Comparison of ENCODE assay signal across 12 mouse cellular contexts in genomic region chr9:21097793-21098192, GRCm38 (mm10). TPM values are rescaled to one million over a fixed set of nuclear protein-coding genes. Genes with fewer than 3 reads are reported as not detected.
DNase-seq lines count a peak whose midpoint lies in the region; ATAC-seq and TF ChIP-seq lines count a peak whose summit lies in the region.
"Had no signal": no experiment of that assay in that cellular context is flagged by ENCODE, and none has a peak within 500 bp of the region (broad histone marks: within the 10 kb centered on the region; RNA-seq: fewer than 3 reads in every experiment).

No protein-coding gene starts in this region.

- H3K9ac ChIP-seq in liver, embryonic 14.5 days (replicated peaks), result peak overlapping the region; percentile 9; the same call in 1 of the 2 replicates
- H3K9ac ChIP-seq: hindbrain, embryonic 14.5 days had no signal

- ATAC-seq in Patski, result peak; percentile 31
- ATAC-seq in liver, embryonic 14.5 days (ENCODE audit: insufficient read depth), result peak; percentile 29; the same call in 1 of the 2 replicates
- ATAC-seq: activated CD4-positive, CD25-positive, alpha-beta regulatory T cell, adult 4 months had no signal

- peaks cover 4 to 13% of the 10 kb centered on the region in 2 experiments for H3K4me1 ChIP-seq in liver, embryonic 14.5 days (replicated peaks; ENCODE audit: control insufficient read depth in 2 of 2, insufficient read depth in 2 of 2, low read length in 1 of 2)

- POLR2A ChIA-PET in Patski (lab: Charles Lee), result interaction anchor here (0.5 kb wide), 1 partner anchor 66 kb away, joined by 7 read pairs; no protein-coding TSS in a partner anchor

- DNase-seq in layer of hippocampus, adult 11-12 months (ENCODE audit: low spot score), result peak; percentile 66
- no peak for DNase-seq in layer of hippocampus, postnatal 10 days (ENCODE audit: low spot score in 2 of 2)
- DNase-seq in Patski (ENCODE audit: low read depth, low spot score), result no peak
- DNase-seq in layer of hippocampus, adult 9-10 months (ENCODE audit: low spot score), result peak; percentile 48
- DNase-seq in liver, embryonic 14.5 days (ENCODE audit: low read depth in 3 of 3, low spot score in 3 of 3), result no peak
- DNase-seq in cerebellum, postnatal 36 days, result no peak
- no peak for DNase-seq in spleen, postnatal 14 days (ENCODE audit: low spot score in 2 of 2)
- DNase-seq in testis, postnatal 14 days (ENCODE audit: low spot score), result no peak
- DNase-seq: cerebellum, adult 8-10 months had no signal

- 45% methylated on average over 8 of the region's 8 CpGs for WGBS in liver, embryonic 14.5 days (ENCODE audit: insufficient replicate concordance)

- no peak overlapping the region for H3K27ac ChIP-seq in liver, embryonic 14.5 days
- H3K27ac ChIP-seq: hindbrain, embryonic 14.5 days had no signal

- TF ChIP-seq CTCF in Patski (IDR thresholded peaks at IDR 0.05), result no peak
- TF ChIP-seq CTCF in liver, embryonic 14.5 days (IDR thresholded peaks at IDR 0.05; ENCODE audit: low read depth), result no peak

- TF ChIP-seq EP300 in liver, embryonic 14.5 days (IDR thresholded peaks at IDR 0.05; ENCODE audit: low read depth), result no peak

- H3K27me3 ChIP-seq in Patski, result no peaks in the 10 kb centered on the region
- no peaks in the 10 kb centered on the region for H3K27me3 ChIP-seq in liver, embryonic 14.5 days (ENCODE audit: control insufficient read depth, insufficient read depth, low read length)

- H3K9me3 ChIP-seq in liver, embryonic 14.5 days (ENCODE audit: control insufficient read depth, low read length), result no peaks in the 10 kb centered on the region

- CTCF ChIA-PET in Patski (lab: Charles Lee), result interaction anchor here (0.9 kb wide), 1 partner anchor 44 kb away, joined by 3 read pairs; no protein-coding TSS in a partner anchor

- H3K36me3 ChIP-seq in liver, embryonic 14.5 days (replicated peaks; ENCODE audit: control insufficient read depth, insufficient read depth, low read depth), result no peaks in the 10 kb centered on the region

- no peak overlapping the region for H3K4me3 ChIP-seq in liver, embryonic 14.5 days (ENCODE audit: insufficient read depth in 1 of 2, low read depth in 2 of 2, low read length in 2 of 2)

- in situ Hi-C loops in Patski (cut with MboI; ENCODE audit: low pct_unique_long_range_greater_than_20kb), result no loop called here

- H3K4me2 ChIP-seq in liver, embryonic 14.5 days (ENCODE audit: low read depth), result no peak overlapping the region
- H3K4me2 ChIP-seq: hindbrain, embryonic 14.5 days had no signal

RNA-seq across cellular contexts. Expression of gene Raver1, which starts 6.0 kb away (rescaled TPM):
- 10 to 100 TPM; 36.1 to 37.6 TPM for total RNA-seq in layer of hippocampus, postnatal 10 days (2021)
- 65.4 TPM for polyA plus RNA-seq in Patski (2021)
- 21.4 and 23.4 TPM in 2 replicates for polyA plus RNA-seq in liver, embryonic 14.5 days (2012; rRNA removed)
- 23.4 and 28.4 TPM in 2 replicates for polyA plus RNA-seq in liver, embryonic 14.5 days (2014; fragmentation: Nextera tagmentation; extraction: Ambion mirVana)

RNA-seq across cellular contexts. Expression of gene Gm38431, which starts 6.0 kb away (rescaled TPM):
- 1 to 10 TPM; 2.4 to 3.4 TPM for total RNA-seq in layer of hippocampus, postnatal 10 days (2021)
- 1.2 TPM for polyA plus RNA-seq in Patski (2021)
- polyA plus RNA-seq in liver, embryonic 14.5 days (2012; rRNA removed), result 2.4 and 5.6 TPM in 2 replicates
- polyA plus RNA-seq in liver, embryonic 14.5 days (2014; fragmentation: Nextera tagmentation; extraction: Ambion mirVana), result 0.91 and 1.5 TPM in 2 replicates

RNA-seq across cellular contexts. Expression of gene Fdx1l, which starts 24.4 kb away (rescaled TPM):
- 10 to 100 TPM; 53.7 to 55.2 TPM for total RNA-seq in layer of hippocampus, postnatal 10 days (2021)
- polyA plus RNA-seq in Patski (2021), result 61.0 TPM
- 27.5 and 31.1 TPM in 2 replicates for polyA plus RNA-seq in liver, embryonic 14.5 days (2012; rRNA removed)
- 37.3 and 37.9 TPM in 2 replicates for polyA plus RNA-seq in liver, embryonic 14.5 days (2014; fragmentation: Nextera tagmentation; extraction: Ambion mirVana)

RNA-seq across cellular contexts. Expression of gene Gm49373, which starts 24.9 kb away (rescaled TPM):
- total RNA-seq in layer of hippocampus, postnatal 10 days (2021), result 1 to 10 TPM; 1.4 to 1.5 TPM
- 0.15 TPM for polyA plus RNA-seq in Patski (2021)
- 0.47 and 0.94 TPM in 2 replicates for polyA plus RNA-seq in liver, embryonic 14.5 days (2012; rRNA removed)
- polyA plus RNA-seq in liver, embryonic 14.5 days (2014; fragmentation: Nextera tagmentation; extraction: Ambion mirVana), result 0.32 and 0.46 TPM in 2 replicates
- total RNA-seq: granulocyte monocyte progenitor cell, adult 5-6 weeks had no signal
- polyA plus RNA-seq: activated CD4-positive, CD25-positive, alpha-beta regulatory T cell, adult 4 months had no signal

RNA-seq across cellular contexts. Expression of gene Zglp1, which starts 30.9 kb away (rescaled TPM):
- total RNA-seq in layer of hippocampus, postnatal 10 days (2021), result 1 to 10 TPM; 1.7 to 2.4 TPM
- polyA plus RNA-seq in Patski (2021), result 0.10 TPM
- 0.21 and 0.49 TPM in 2 replicates for polyA plus RNA-seq in liver, embryonic 14.5 days (2012; rRNA removed)
- polyA plus RNA-seq in liver, embryonic 14.5 days (2014; fragmentation: Nextera tagmentation; extraction: Ambion mirVana), result 0.57 TPM in 1 of 2 replicates, not detected in the other
- total RNA-seq: granulocyte monocyte progenitor cell, adult 5-6 weeks had no signal

Comparison
In these comparisons a context has a peak if more than half of its experiments do, and no peak if none do; other contexts are left out.
1. DNase-seq: peak in layer of hippocampus, adult 11-12 months (single experiment) and layer of hippocampus, adult 9-10 months (single experiment); none in layer of hippocampus, postnatal 10 days (0 of 2), Patski (single experiment), liver, embryonic 14.5 days (0 of 3), cerebellum, postnatal 36 days (0 of 2), spleen, postnatal 14 days (0 of 2) and testis, postnatal 14 days (single experiment).